Mouse (Mus musculus): Measurements from ENCODE around the gene Grik4. TPM values are rescaled to one million over a fixed set of nuclear protein-coding genes. Genes with fewer than 3 reads are reported as not detected.

Gene Grik4
- not detected for polyA plus RNA-seq (2014; fragmentation: Illumina TruSeq; extraction: RNeasy Lipid Tissue Mini Kit (QIAGEN cat#74804); ENCODE audit: low read depth, low replicate concordance)

DNA sequence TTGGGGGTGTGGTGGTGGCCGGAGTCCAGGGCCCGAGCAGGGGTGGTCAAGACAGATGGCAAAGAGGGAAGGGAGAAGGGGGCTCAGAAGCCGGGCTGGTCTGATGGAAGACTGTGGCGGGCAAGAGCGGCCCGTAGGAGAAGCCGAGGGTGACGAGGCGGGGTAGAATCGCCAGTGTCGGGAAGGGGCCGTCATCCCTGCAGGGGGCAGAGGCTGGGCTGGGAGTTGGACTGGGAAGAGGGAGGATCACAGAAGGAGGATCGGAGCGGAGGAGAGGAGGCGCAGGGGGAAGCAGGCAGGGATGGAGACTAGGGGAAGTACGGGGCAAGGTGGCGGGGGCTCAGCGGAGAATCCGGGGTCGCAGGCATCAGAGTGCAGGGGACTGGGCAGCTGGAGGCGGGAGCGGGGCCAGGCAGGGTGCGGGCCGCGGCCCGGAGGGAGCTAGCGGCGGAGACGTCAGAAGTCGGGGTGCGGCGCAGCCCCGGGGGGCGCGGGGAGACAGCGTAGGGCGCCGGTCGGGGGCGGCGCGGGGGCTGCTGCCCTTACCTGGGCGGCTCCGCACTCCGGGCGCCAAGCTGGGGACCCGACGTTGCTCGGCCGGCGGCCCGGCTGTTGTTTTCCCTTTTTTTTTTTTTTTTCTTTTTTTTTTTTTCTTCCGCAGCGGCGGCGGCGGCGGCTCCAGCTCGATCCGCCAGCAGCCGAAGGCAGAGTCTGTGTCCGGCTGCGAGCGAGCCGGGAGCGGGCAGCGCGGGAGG is at the start of gene Grik4:
TSS of gene Grik4 (minus strand) at position 713 of the 755 bp plus-strand sequence.

DNA sequence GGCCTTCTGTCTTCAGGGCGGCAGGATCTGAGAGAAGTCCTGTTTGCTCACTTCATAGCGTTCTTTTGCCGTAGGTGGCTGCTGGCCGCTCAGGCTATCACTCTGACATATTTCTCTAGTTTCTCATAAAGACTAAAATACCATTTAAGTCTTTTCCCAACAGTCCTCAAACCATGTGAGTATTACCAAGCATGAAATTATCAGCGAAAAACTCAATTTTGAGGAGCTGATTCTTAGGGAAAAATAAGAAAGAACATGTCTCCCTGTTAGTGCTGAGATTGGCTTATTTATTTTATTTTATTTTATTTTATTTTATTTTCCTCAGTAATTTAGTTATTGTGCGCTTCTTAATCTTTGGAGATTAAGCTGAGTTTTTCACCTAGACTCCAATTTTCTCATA is 436.6 kb downstream of the Grik4 start, which contains the start of gene Tbcel:
TSS of gene Tbcel (minus strand) at position 101 of the 400 bp plus-strand sequence.

Other genes starting within 250 kb of the Grik4 start
- 74.3 TPM for gene Arhgef12, start 162.7 kb upstream of the Grik4 start, polyA plus RNA-seq (2014; fragmentation: Illumina TruSeq; extraction: RNeasy Lipid Tissue Mini Kit (QIAGEN cat#74804); ENCODE audit: low read depth, low replicate concordance)
- gene Tmem136, start 172.1 kb upstream of the Grik4 start, polyA plus RNA-seq (2014; fragmentation: Illumina TruSeq; extraction: RNeasy Lipid Tissue Mini Kit (QIAGEN cat#74804); ENCODE audit: low read depth, low replicate concordance) = 15.1 TPM

Measured in heart, adult 10 weeks (tissue).